Mouse (Mus musculus): ENCODE data around the gene Lrrc4.

GRCm38 (mm10) chr6:28853164-28853563 lies 21.6 kb upstream of the Lrrc4 start:
- no peak for TF ChIP-seq CTCF (IDR thresholded peaks at IDR 0.05; ENCODE audit: borderline replicate concordance, insufficient read depth, low read depth, low read length)
- no peak for TF ChIP-seq POLR2A (IDR thresholded peaks at IDR 0.05; ENCODE audit: borderline replicate concordance, insufficient read depth, low read length)

Measured in cerebellum, adult 2 months (tissue).